15 mouse cellular contexts compared by ENCODE assay signal in the genomic region with DNA sequence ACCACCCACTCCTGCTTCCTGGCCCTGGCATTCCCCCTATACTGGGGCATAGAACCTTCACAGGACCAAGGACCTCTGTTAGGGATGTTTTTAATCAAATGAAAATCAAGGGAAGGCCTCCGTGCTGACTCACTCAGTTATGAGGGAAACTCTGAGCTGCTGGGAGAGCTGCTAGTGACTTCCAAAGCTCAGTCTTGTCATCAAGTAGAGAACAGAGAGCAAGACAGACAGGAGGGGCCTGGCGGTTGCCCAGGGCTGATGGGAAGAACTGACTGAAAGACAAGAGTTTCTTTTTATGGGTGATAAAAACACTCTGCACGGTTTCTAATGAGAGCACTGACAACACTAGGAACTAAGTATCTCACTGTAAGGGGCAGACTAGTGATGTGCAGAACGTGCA. TPM values are rescaled to one million over a fixed set of nuclear protein-coding genes. Genes with fewer than 3 reads are reported as not detected.
DNase-seq lines count a peak whose midpoint lies in the region; ATAC-seq and TF ChIP-seq lines count a peak whose summit lies in the region.
"Had no signal": no experiment of that assay in that cellular context is flagged by ENCODE, and none has a peak within 500 bp of the region (broad histone marks: within the 10 kb centered on the region; RNA-seq: fewer than 3 reads in every experiment).

No protein-coding gene starts in this region.

- H3K4me3 ChIP-seq in embryonic facial prominence, embryonic 14.5 days (ENCODE audit: low read depth, low read length): no peak overlapping the region
- no peak overlapping the region for H3K4me3 ChIP-seq in embryonic facial prominence, embryonic 10.5 days
- no peak overlapping the region for H3K4me3 ChIP-seq in heart, embryonic 16.5 days (ENCODE audit: low read length)
- no peak overlapping the region for H3K4me3 ChIP-seq in layer of hippocampus, adult 2 months
- H3K4me3 ChIP-seq: midbrain, embryonic 10.5 days; neural tube, embryonic 15.5 days had no signal

- peak; percentile 20 for DNase-seq in embryonic facial prominence, embryonic 14.5 days (ENCODE audit: low spot score)
- DNase-seq in embryonic facial prominence, embryonic 10.5 days (ENCODE audit: low spot score): no peak
- peak; percentile 94 for DNase-seq in 3T3-L1 (ENCODE audit: low read depth, low spot score)
- DNase-seq in adrenal gland, postnatal 36 days: peak; percentile 45 to 53
- DNase-seq in layer of hippocampus, adult 2 months (ENCODE audit: low spot score in 2 of 2): no peak
- DNase-seq in thymus, postnatal 4 days: no peak
- DNase-seq: cerebellum, postnatal 25 days; kidney, adult 9 months; kidney, postnatal 4 days; right cerebral cortex, postnatal 4 days; thymus, adult 18-20 months had no signal

- no peak overlapping the region for H3K9ac ChIP-seq in embryonic facial prominence, embryonic 14.5 days (ENCODE audit: low read depth, low read length)
- no peak overlapping the region for H3K9ac ChIP-seq in heart, embryonic 16.5 days (ENCODE audit: low read length)
- H3K9ac ChIP-seq: neural tube, embryonic 15.5 days had no signal

- TF ChIP-seq CTCF in layer of hippocampus, adult 2 months (conservative IDR thresholded peaks at IDR 0.05): no peak

- no peak overlapping the region for H3K27ac ChIP-seq in embryonic facial prominence, embryonic 14.5 days (replicated peaks; ENCODE audit: low read depth, low read length)
- no peak overlapping the region for H3K27ac ChIP-seq in embryonic facial prominence, embryonic 10.5 days (replicated peaks)
- H3K27ac ChIP-seq in heart, embryonic 16.5 days (ENCODE audit: low read length): peak overlapping the region; percentile 31; the same call in 1 of the 2 replicates
- H3K27ac ChIP-seq in layer of hippocampus, adult 2 months: no peak overlapping the region
- H3K27ac ChIP-seq: midbrain, embryonic 10.5 days; neural tube, embryonic 15.5 days had no signal

- peaks cover 8% of the 10 kb centered on the region; the same call in 1 of the 2 replicates for H3K4me1 ChIP-seq in embryonic facial prominence, embryonic 14.5 days (ENCODE audit: control insufficient read depth, insufficient read depth, low read length)
- H3K4me1 ChIP-seq in embryonic facial prominence, embryonic 10.5 days: 0 out of 2 replicates have a peak, but pooled peaks cover 4% of the 10 kb centered on the region
- H3K4me1 ChIP-seq in heart, embryonic 16.5 days (ENCODE audit: control insufficient read depth, insufficient read depth, low read length): peaks cover 18% of the 10 kb centered on the region
- H3K4me1 ChIP-seq: midbrain, embryonic 10.5 days had no signal

- 53% methylated on average over 4 of the region's 4 CpGs for WGBS in embryonic facial prominence, embryonic 14.5 days
- 85% methylated on average over 4 of the region's 4 CpGs for WGBS in embryonic facial prominence, embryonic 10.5 days
- 38% methylated on average over 4 of the region's 4 CpGs for WGBS in heart, embryonic 16.5 days

- no peaks in the 10 kb centered on the region for H3K27me3 ChIP-seq in embryonic facial prominence, embryonic 14.5 days (replicated peaks; ENCODE audit: control insufficient read depth, insufficient read depth, low read length)
- H3K27me3 ChIP-seq in embryonic facial prominence, embryonic 10.5 days (replicated peaks; ENCODE audit: low read depth, poor library complexity, severe bottlenecking): no peaks in the 10 kb centered on the region
- no peaks in the 10 kb centered on the region for H3K27me3 ChIP-seq in heart, embryonic 16.5 days (ENCODE audit: control insufficient read depth, insufficient read depth, low read length)
- H3K27me3 ChIP-seq: neural tube, embryonic 15.5 days had no signal

- ATAC-seq in embryonic facial prominence, embryonic 14.5 days (ENCODE audit: low read depth): no peak
- peak; percentile 46; the same call in 1 of the 2 replicates for ATAC-seq in heart, embryonic 16.5 days (replicated peaks; ENCODE audit: extremely low read depth, insufficient read depth, low FRiP score)
- no peak for ATAC-seq in megakaryocyte progenitor cell, adult 5-6 weeks (replicated peaks; ENCODE audit: poor library complexity)

- peaks cover 18% of the 10 kb centered on the region for H3K36me3 ChIP-seq in embryonic facial prominence, embryonic 14.5 days (ENCODE audit: control insufficient read depth, insufficient read depth, low read length)
- H3K36me3 ChIP-seq in embryonic facial prominence, embryonic 10.5 days (replicated peaks): peaks cover 52% of the 10 kb centered on the region
- peaks cover 5% of the 10 kb centered on the region for H3K36me3 ChIP-seq in heart, embryonic 16.5 days (ENCODE audit: control insufficient read depth, insufficient read depth)

- H3K4me2 ChIP-seq in embryonic facial prominence, embryonic 14.5 days (ENCODE audit: low read depth, low read length): no peak overlapping the region
- no peak overlapping the region for H3K4me2 ChIP-seq in heart, embryonic 16.5 days (ENCODE audit: low read depth, low read length)
- H3K4me2 ChIP-seq: neural tube, embryonic 15.5 days had no signal

- no peaks in the 10 kb centered on the region for H3K9me3 ChIP-seq in embryonic facial prominence, embryonic 14.5 days (ENCODE audit: control insufficient read depth, low read length)
- no peaks in the 10 kb centered on the region for H3K9me3 ChIP-seq in embryonic facial prominence, embryonic 10.5 days
- H3K9me3 ChIP-seq in heart, embryonic 16.5 days (replicated peaks; ENCODE audit: control insufficient read depth, low read length): no peaks in the 10 kb centered on the region
- H3K9me3 ChIP-seq: midbrain, embryonic 10.5 days; neural tube, embryonic 15.5 days had no signal

RNA-seq across cellular contexts. Expression of gene Wdr59, which starts 57.4 kb away (rescaled TPM):
- 4.6 and 4.7 TPM in 2 replicates for polyA plus RNA-seq in embryonic facial prominence, embryonic 14.5 days (2014; fragmentation: Nextera tagmentation; extraction: Ambion mirVana)
- polyA plus RNA-seq in embryonic facial prominence, embryonic 10.5 days (2016; fragmentation: Nextera tagmentation; extraction: Ambion mirVana): 5.4 and 6.6 TPM in 2 replicates
- 10 to 100 TPM; 10.4 to 12.8 TPM for total RNA-seq in adrenal gland, postnatal 36 days (2021)
- 4.2 and 4.6 TPM in 2 replicates for polyA plus RNA-seq in heart, embryonic 16.5 days (2015; fragmentation: Nextera tagmentation; extraction: Ambion mirVana)
- 4.5 and 6.8 TPM in 2 replicates for total RNA-seq in megakaryocyte progenitor cell, adult 5-6 weeks (2015)
- 5.7 and 6.3 TPM in 2 replicates for total RNA-seq in megakaryocyte progenitor cell, adult 5-6 weeks (2017)
- total RNA-seq in layer of hippocampus, adult 2 months (2021): 10 to 100 TPM; 24.1 to 24.2 TPM

Comparison
In these comparisons a context has a peak if more than half of its experiments do, and no peak if none do; other contexts are left out.
1. DNase-seq: peak in embryonic facial prominence, embryonic 14.5 days (single experiment), 3T3-L1 (single experiment) and adrenal gland, postnatal 36 days (2 of 2); none in embryonic facial prominence, embryonic 10.5 days (single experiment), layer of hippocampus, adult 2 months (0 of 2) and thymus, postnatal 4 days (single experiment).